Mouse (Mus musculus) neural tube, embryonic 11.5 days (tissue): Measurements from ENCODE around the gene Dock1. TPM values are rescaled to one million over a fixed set of nuclear protein-coding genes. Genes with fewer than 3 reads are reported as not detected.

Experiments
- ATAC-seq: fragments of 200-750 bp; cut with Nextera tagmentation; 2 replicates; pipeline ENCODE4 v1.8.0; 2017; ENCODE audit warnings: moderate number of reproducible peaks, mild to moderate bottlenecking, moderate TSS enrichment, moderate library complexity; ENCODE audit not compliant: insufficient read depth, low FRiP score, low TSS enrichment
- DNase-seq: peaks from one replicate; pipeline ENCODE4 v3.0.0-alpha.2; 2015; ENCODE audit warnings: low spot score
- H3K27ac ChIP-seq: fragments of 300-500 bp; sonication (generic); 2 replicates; pipeline ENCODE4 v1.5.1; 2014; ENCODE audit warnings: low read depth, mild to moderate bottlenecking, low read length
- H3K27me3 ChIP-seq: fragments of 300-500 bp; sonication (generic); 2 replicates; pipeline ENCODE4 v1.6.1; 2014; ENCODE audit warnings: mild to moderate bottlenecking, low read length, mixed read lengths; ENCODE audit not compliant: control insufficient read depth, insufficient read depth
- H3K36me3 ChIP-seq: fragments of 300-500 bp; sonication (generic); 2 replicates; pipeline ENCODE4 v1.6.1; 2014; ENCODE audit warnings: mild to moderate bottlenecking, low read length, moderate library complexity, mixed read lengths; ENCODE audit not compliant: control insufficient read depth, insufficient read depth
- H3K4me1 ChIP-seq: fragments of 300-500 bp; sonication (generic); 2 replicates; pipeline ENCODE4 v1.6.1; 2014; ENCODE audit warnings: low read length, mixed read lengths; ENCODE audit not compliant: control insufficient read depth, insufficient read depth
- H3K4me2 ChIP-seq: fragments of 300-500 bp; sonication (generic); 2 replicates; pipeline ENCODE4 v1.6.1; 2014; ENCODE audit warnings: low read depth, mild to moderate bottlenecking, moderate library complexity
- H3K4me3 ChIP-seq: fragments of 300-500 bp; sonication (generic); 2 replicates; pipeline ENCODE4 v1.5.1; 2014; ENCODE audit warnings: low read depth, low read length
- H3K9ac ChIP-seq: fragments of 300-500 bp; sonication (generic); 2 replicates; pipeline ENCODE4 v1.6.1; 2014; ENCODE audit warnings: mild to moderate bottlenecking, low read length
- H3K9me3 ChIP-seq: fragments of 300-500 bp; sonication (generic); 2 replicates; pipeline ENCODE4 v1.6.1; 2016; ENCODE audit warnings: low read length; ENCODE audit not compliant: control insufficient read depth
- WGBS: fragments of 180-500 bp; shearing (Covaris S2); extraction: QIAGEN DNeasy Blood & Tissue Kit; methylation state at CpG from one replicate; pipeline ENCODE4 v1.1.7; 2014; 5-methylcytosine and 5-hydroxymethylcytosine counted together
- polyA plus RNA-seq: library from polyadenylated mRNA; unstranded; fragments of >200 nt; fragmentation: Nextera tagmentation; extraction: Ambion mirVana; gene quantifications from 2 replicates; pipeline ENCODE4 v1.2.1, GENCODE M21; 2014

The Dock1 gene
- polyA plus RNA-seq, 1 experiment from 2014 or later = 26.3 TPM

DNA sequence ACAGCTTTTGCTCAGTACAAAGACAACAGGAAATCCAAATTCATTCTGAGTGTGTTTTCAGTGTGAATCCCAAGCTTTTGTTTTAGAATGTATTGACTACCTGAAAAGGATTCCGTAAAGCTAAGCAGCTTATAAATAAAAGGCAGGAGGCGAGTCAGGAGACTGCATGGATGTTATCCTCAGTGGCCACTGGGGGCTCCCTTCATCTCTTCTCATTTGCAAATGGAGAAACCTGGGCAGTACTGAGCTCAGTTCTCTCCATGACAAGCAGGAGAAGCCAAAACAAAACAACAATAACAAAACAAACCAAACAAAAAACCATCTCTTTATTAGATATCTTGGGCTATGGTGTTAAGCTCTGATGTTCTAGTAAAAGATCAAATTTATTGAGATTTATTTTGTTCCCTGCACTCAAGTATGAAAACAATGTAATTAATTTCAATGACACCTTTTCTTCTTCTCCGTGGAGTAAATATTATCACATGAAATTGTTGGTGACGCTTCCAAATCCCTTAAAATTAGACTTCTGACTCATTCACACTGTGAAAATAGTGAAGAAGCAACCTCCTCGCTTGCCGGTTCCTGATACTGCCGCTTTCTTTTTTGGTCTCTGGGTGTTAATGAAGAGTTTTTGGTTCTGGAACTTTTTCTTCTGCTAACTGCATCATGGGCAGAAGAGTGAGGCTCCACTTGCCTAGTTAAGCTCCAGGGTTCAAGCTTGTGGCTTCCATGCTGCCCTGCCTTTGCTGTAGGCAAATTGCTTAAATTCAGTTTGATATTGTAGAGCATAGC, 275.7 kb downstream of the Dock1 start:
- Histone ChIP-seq H3K4me1 (no peaks in the 10 kb centered on the region), H3K27ac (no peak overlapping the region), H3K4me3 (no peak overlapping the region), H3K4me2 (no peak overlapping the region), H3K9me3 (no peaks in the 10 kb centered on the region), H3K36me3 (no peaks in the 10 kb centered on the region), H3K27me3 (no peaks in the 10 kb centered on the region), H3K9ac (no peak overlapping the region)
- 85% methylated on average over 7 of the region's 7 CpGs for WGBS
- ATAC-seq = no peak
- DNase-seq = no peak

DNA sequence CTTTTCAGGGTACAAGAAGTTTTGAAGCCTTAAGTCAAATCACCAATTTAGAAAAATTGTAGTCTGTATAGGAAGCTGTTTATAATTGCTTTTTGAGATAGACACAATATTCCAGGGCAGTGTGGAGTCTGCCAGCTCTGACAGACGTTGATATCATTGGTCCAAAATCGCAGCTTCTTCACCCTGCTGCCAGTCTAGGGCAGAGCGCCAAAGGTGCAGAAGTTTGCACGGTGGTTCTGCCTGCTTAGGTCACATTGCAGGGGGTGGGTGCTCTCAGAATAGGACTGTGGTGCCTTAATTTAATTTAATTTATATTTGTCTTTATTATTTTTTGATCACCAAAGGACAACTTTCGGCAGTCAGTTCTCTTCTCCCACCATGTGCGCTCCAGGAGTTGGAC, 288.6 kb downstream of the Dock1 start:
- 94% methylated on average over 6 of the region's 6 CpGs for WGBS

DNA sequence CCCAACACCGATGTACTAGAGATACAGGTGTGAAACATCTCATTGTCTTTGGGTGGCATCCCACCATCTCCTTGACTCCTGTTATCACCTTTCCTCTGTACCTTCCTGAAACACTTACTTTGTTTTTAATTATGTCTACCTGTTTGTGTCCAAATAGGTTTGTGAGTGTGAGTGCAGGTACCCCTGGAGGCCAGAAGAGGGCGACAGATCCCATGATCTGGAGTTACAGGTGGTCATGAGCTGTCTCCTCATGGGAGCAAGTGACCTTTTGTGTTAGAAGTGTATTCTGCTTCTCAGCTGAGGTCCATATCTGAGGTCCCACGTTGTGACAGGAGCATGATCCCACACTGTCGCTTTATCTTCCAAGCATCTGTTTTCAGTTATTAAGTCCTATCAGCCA, 290.4 kb downstream of the Dock1 start:
- no peak overlapping the region for H3K27ac ChIP-seq
- ATAC-seq = no peak
- no peak overlapping the region for H3K4me2 ChIP-seq
- no peaks in the 10 kb centered on the region for H3K4me1 ChIP-seq
- no peak overlapping the region for H3K9ac ChIP-seq
- H3K27me3 ChIP-seq = no peaks in the 10 kb centered on the region
- no peak for DNase-seq
- H3K9me3 ChIP-seq = no peaks in the 10 kb centered on the region
- 63% methylated on average over 4 of the region's 4 CpGs for WGBS
- no peak overlapping the region for H3K4me3 ChIP-seq
- H3K36me3 ChIP-seq = no peaks in the 10 kb centered on the region

More for the DNA sequence above, 288.6 kb downstream of the Dock1 start:
- H3K27ac ChIP-seq = no peak overlapping the region
- H3K9me3 ChIP-seq = no peaks in the 10 kb centered on the region
- no peaks in the 10 kb centered on the region for H3K27me3 ChIP-seq
- ATAC-seq (no peak), DNase-seq (no peak)
- no peaks in the 10 kb centered on the region for H3K4me1 ChIP-seq
- no peak overlapping the region for H3K9ac ChIP-seq
- no peak overlapping the region for H3K4me3 ChIP-seq
- no peaks in the 10 kb centered on the region for H3K36me3 ChIP-seq
- H3K4me2 ChIP-seq = no peak overlapping the region

DNA sequence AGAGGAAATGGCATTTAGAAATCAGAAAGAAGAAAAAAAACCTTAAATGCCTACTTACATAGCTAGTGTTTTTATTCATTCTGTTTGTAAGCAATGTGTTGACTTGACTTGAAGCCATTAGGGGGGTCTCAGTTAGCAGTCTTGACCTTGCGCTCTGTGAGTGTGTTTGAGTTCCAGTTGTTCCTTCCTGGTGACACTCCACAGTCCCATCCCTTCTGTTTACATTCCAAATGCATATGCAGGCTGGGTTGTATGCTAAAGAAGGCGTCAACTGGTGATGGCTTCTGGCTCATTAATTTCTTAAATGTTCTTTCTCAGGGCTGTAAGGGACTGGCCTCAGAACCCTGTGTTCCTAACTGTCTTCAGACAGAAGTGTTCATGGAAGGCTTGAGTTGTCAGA, 291.2 kb downstream of the Dock1 start:
- no peak overlapping the region for H3K4me2 ChIP-seq
- 84% methylated on average over 2 of the region's 2 CpGs for WGBS

DNA sequence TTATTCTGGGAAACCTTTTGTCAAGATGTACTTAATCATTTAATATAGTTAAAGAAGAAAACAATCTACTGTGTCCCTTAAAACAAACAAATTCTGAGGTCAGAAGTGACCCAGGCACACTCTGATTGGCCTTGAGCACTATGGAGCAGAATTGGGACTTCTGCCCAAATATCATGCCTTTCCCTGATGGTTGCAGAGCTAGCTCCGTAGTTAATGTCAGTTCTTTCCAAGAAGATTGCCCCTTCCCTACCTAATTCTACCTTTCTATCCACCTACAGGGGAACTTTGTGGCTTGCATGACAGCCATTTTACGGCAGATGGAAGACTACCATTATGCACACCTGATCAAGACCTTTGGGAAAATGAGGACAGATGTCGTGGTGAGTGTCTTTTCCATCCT, 319.8 kb downstream of the Dock1 start:
- Histone ChIP-seq H3K27me3 (no peaks in the 10 kb centered on the region), H3K36me3 (no peaks in the 10 kb centered on the region), H3K4me2 (no peak overlapping the region), H3K4me3 (no peak overlapping the region), H3K27ac (no peak overlapping the region), H3K9ac (no peak overlapping the region), H3K4me1 (no peaks in the 10 kb centered on the region), H3K9me3 (no peaks in the 10 kb centered on the region)
- whole genome bisulfite sequencing = 89% methylated on average over 3 of the region's 3 CpGs
- ATAC-seq = no peak
- no peak for DNase-seq

More for the DNA sequence above, 291.2 kb downstream of the Dock1 start:
- Histone ChIP-seq H3K27ac (no peak overlapping the region), H3K27me3 (no peaks in the 10 kb centered on the region), H3K4me3 (no peak overlapping the region), H3K36me3 (no peaks in the 10 kb centered on the region), H3K4me1 (no peaks in the 10 kb centered on the region), H3K9me3 (no peaks in the 10 kb centered on the region), H3K9ac (no peak overlapping the region)
- ATAC-seq (no peak), DNase-seq (no peak)

DNA sequence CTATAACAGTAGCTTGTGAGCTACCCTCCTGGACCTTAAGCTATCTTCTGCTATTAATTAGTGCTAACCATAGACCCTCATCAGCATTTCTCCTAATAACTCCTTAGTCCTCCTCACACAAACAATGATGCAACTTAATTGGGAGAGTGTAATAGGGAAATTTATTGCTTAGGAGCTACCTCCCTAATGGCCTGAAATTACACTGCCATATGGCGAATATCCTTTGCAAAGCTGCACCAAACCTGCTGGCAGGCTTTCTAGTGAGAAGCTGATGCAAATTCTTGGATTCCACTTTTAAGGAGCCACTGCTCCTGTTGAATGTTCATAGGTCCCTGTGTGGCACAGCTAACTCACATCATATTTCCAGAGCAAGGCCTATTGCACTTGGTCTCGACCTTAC, 320.5 kb downstream of the Dock1 start:
- Histone ChIP-seq H3K9ac (no peak overlapping the region), H3K9me3 (no peaks in the 10 kb centered on the region), H3K27me3 (no peaks in the 10 kb centered on the region), H3K4me3 (no peak overlapping the region), H3K4me1 (no peaks in the 10 kb centered on the region), H3K4me2 (no peak overlapping the region), H3K36me3 (no peaks in the 10 kb centered on the region), H3K27ac (no peak overlapping the region)
- ATAC-seq = no peak
- DNase-seq = no peak
- WGBS = 83% methylated on average over 2 of the region's 2 CpGs

DNA sequence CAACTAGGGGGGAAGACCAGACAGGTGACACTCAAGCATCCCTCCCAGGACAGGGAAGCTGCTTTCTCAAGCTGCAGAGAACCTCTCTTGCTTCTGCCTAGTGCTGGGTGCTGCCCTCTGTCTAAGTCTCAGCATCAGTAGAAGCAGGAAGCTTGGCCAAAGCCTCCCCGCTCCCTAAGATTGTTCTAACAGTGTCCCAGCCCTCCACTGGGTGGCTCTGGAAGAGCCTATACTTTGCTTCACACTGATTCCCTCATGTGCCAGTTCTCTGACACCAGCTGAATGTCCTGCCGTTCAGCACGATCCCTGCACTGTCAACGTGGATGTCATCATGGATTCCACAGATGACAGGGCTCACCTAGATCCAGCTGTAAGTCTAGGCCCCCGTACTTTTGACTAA, 324.5 kb downstream of the Dock1 start:
- no peak for ATAC-seq
- H3K4me3 ChIP-seq = no peak overlapping the region
- H3K27ac ChIP-seq = no peak overlapping the region
- no peaks in the 10 kb centered on the region for H3K36me3 ChIP-seq
- no peak overlapping the region for H3K9ac ChIP-seq
- no peaks in the 10 kb centered on the region for H3K9me3 ChIP-seq
- no peak for DNase-seq
- H3K4me2 ChIP-seq = no peak overlapping the region
- 84% methylated on average over 5 of the region's 5 CpGs for WGBS
- no peaks in the 10 kb centered on the region; the same call in 1 of the 2 replicates for H3K4me1 ChIP-seq
- H3K27me3 ChIP-seq = no peaks in the 10 kb centered on the region

DNA sequence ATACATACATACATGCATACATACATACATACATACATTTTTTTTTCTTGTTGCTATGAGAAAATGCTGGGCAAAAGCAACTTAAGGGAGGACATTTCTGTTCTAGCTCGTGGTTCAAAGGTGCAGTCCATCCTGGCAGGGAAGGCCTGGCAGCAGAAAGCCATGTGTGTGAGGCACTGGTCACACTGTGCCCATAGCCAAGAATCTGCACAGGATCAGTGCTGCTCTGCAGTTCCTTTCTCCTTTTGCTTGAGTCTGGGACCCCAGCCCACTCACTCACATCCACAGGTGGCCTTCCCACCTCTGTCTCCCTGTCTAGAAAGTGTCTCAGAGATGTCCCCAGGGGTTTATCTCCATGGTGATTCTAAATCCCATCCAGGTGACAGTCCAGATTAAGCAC, 331.8 kb downstream of the Dock1 start:
- no peak for ATAC-seq
- 96% methylated on average over 1 of the region's 1 CpGs for WGBS
- H3K4me2 ChIP-seq = no peak overlapping the region
- no peaks in the 10 kb centered on the region for H3K36me3 ChIP-seq
- DNase-seq = no peak
- H3K9ac ChIP-seq = no peak overlapping the region
- no peak overlapping the region for H3K27ac ChIP-seq
- H3K4me3 ChIP-seq = no peak overlapping the region
- H3K27me3 ChIP-seq = no peaks in the 10 kb centered on the region
- H3K4me1 ChIP-seq = no peaks in the 10 kb centered on the region; the same call in 1 of the 2 replicates
- H3K9me3 ChIP-seq = no peaks in the 10 kb centered on the region

DNA sequence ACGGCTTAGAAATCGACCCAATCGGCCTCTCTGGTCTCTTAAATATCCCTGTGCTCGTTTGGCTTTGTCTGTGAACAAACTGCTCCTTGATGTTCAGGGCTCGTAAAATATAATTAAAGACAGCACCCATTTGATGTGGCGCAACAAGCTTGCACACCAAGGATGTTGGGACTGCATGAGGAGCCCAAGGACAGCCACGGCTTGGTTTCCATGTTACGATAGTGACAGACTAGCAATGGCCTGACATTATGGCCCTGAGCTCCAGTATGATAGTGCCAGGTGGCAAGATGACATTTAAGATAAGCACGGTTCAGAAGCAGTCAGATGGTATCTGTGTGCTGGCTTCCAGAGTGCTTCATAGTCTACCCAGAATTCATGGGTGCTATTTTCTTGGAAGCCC, 332.4 kb downstream of the Dock1 start:
- WGBS = 56% methylated on average over 9 of the region's 9 CpGs
- H3K4me1 ChIP-seq = no peaks in the 10 kb centered on the region

More for the DNA sequence above, 332.4 kb downstream of the Dock1 start:
- Histone ChIP-seq H3K9ac (no peak overlapping the region), H3K27me3 (no peaks in the 10 kb centered on the region), H3K36me3 (no peaks in the 10 kb centered on the region), H3K4me2 (no peak overlapping the region), H3K9me3 (no peaks in the 10 kb centered on the region), H3K4me3 (no peak overlapping the region), H3K27ac (no peak overlapping the region)
- ATAC-seq = no peak
- no peak for DNase-seq
